Mouse (Mus musculus): ENCODE results near the gene Dctn1. TPM values are rescaled to one million over a fixed set of nuclear protein-coding genes. Genes with fewer than 3 reads are reported as not detected.

Gene Dctn1
- total RNA-seq, 2 experiments from 2014 or later = 360 to 362 TPM

DNA sequence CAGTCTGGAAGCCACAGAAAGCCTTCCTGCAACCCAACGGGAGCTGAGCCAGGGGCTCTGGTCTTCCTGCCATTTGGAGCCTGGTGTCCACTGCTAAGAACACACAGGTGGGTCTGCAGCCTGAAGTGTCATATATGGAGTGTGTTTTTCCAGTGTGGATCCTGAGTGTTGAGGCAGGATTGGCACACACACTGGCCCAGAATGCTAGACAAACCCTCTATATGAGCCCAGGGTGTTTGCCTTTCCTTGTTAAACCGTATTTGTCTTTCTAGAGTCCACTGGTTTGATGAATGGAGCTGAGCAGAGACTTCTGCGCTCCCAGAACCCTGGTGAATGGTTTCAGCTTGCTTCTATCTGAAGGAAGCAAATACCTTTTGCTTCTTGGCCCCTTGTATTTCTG, 54.1 kb downstream of the Dctn1 start, which contains the start of gene Slc4a5:
TSS of gene Slc4a5 (plus strand) at position 15 of the 400 bp plus-strand sequence.
- DNase-seq (ENCODE audit: low spot score in 2 of 2) = no peak

DNA sequence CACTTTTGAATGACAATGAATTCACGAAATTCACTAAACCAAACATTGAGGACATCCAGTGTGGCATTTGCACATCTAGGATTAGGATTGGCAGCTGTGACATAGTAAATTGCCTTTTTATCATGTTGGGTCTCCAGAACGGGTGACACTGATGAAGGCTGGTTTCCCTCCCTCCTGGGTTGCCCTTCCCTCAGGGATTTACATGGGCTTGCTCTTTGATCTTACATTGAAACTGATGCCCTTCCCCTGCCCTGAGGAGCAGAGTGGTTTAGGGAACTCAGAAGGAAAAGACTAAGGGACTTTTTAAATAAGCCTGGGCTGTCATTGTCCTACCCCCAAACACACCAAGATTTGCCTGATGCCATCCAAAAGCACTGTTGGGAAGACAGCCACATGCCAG, 65.8 kb downstream of the Dctn1 start:
- DNase-seq (ENCODE audit: low spot score in 2 of 2) = no peak

DNA sequence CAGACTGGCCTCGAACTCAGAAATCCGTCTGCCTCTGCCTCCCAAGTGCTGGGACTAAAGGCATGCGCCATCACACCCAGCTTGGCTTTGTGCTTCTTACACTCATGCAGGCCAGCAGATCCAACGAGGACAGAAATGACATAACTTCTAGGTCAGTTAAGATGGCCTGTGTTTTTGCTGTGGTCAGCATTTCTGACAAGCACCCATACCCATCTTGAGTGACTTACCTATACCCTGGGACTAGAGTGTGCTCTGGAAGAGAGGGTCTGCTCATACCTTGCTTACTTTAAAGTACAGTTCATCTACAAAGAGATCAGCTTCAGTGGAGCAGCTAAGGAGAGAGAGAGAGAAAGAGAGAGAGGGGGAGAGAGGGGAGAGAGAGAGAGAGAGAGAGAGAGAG, 67.6 kb downstream of the Dctn1 start:
- no peak for DNase-seq (ENCODE audit: low spot score in 2 of 2)

- DNase-seq (ENCODE audit: low spot score in 2 of 2) = no peak
These were observed 68.6 kb downstream of the Dctn1 start for GRCm38 (mm10) chr6:83234280-83234741.

DNA sequence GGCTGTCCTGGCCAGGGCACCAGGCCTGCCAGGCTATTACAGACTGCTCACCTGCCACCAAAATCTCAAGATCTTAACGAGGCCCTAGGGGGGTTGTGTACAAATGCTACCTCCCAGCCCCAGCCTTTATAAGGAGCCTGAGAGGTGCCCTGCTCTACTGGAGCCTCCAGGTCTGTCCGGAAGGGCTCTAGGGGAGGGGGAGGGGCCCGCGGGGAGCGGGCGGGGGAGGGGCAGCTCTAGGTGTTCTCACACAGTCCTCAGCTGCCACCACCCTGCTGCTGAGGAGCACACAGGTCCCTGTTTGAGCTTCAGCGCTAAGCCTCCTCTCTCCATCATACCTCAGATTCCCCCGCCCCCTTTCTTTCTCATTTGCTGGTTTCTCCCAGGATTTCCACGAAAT, 71.4 kb downstream of the Dctn1 start:
- no peak for DNase-seq (ENCODE audit: low spot score in 2 of 2)

DNA sequence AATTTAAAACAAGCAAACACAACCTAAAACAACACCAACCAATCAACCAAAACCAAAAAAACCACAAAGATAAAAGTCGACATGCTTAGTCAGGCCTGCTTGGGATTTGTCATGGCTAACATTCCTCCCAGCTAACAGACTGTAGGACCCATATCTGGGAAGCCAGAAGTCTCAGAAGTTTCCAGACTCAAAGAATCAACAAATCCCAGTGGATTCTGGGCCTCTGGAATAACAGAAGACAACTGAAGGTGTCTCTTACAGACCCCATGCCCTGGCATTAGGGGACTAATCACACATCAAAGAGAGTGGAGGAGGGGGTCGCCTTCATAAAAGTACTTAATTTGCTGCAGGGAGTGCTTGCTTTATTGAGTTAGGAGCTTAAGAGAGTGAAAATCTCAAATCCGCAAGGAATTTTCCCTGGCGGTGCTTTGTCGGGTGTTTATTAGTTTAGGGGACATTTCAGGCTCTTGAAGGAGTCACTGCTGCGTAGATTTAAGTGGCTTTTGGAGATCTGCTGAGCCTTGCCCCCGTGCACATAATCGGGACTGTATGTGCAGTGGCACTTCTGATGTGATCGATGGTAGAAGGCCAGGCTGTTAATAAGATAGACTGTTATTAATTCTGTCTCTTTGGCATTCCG, 78.8 kb downstream of the Dctn1 start:
- DNase-seq (ENCODE audit: low spot score in 2 of 2) = no peak

GRCm38 (mm10) chr6:83245134-83245533, 79.4 kb downstream of the Dctn1 start:
- DNase-seq (ENCODE audit: low spot score in 2 of 2) = peak; percentile 54 to 56

GRCm38 (mm10) chr6:83245997-83246396, 80.3 kb downstream of the Dctn1 start:
- no peak for DNase-seq (ENCODE audit: low spot score in 2 of 2)

DNA sequence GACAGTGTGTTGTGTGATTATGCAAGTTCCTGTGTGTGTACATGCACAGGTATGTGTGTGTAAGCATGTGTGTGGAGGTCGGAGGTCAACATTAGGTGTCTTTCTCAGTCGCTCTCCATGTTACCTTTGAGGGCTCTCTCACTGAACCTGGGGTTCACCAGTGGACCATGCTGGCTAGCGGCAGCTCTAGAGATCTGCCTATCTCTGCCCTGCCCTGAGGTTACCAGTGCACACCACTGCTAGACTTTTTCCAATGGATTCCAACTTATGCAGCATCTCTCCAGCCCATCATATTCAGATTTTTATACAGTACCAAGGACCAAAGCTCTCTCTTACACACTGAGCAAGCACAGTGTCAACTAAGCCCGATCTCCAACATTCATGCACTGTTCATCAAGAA, 81.0 kb downstream of the Dctn1 start:
- no peak for DNase-seq (ENCODE audit: low spot score in 2 of 2)

- no peak for DNase-seq (ENCODE audit: low spot score in 2 of 2)
These were observed 81.4 kb downstream of the Dctn1 start for GRCm38 (mm10) chr6:83247153-83247552.

Other genes starting within 250 kb of the Dctn1 start
- 10 to 100 TPM; 43.2 to 47.0 TPM for gene Sema4f, start 226.2 kb upstream of the Dctn1 start, total RNA-seq (2021)
- gene M1ap, start 219.0 kb upstream of the Dctn1 start, total RNA-seq (2021) = not detected
- 1 to 10 TPM; 1.6 to 2.4 TPM for gene Dok1, start 132.4 kb upstream of the Dctn1 start, total RNA-seq (2021)
- 1 to 10 TPM; 3.0 to 5.7 TPM for gene Loxl3, start 131.7 kb upstream of the Dctn1 start, total RNA-seq (2021)
- 100 to 1,000 TPM in 1 of 2 experiments, 10 to 100 TPM in 1; 92.7 to 115 TPM for gene Aup1, start 111.4 kb upstream of the Dctn1 start, total RNA-seq (2021)
- gene Htra2, start 110.6 kb upstream of the Dctn1 start, total RNA-seq (2021) = 10 to 100 TPM; 68.0 to 70.4 TPM
- gene Dqx1, start 108.1 kb upstream of the Dctn1 start, total RNA-seq (2021) = under 1 TPM; 0.37 to 0.54 TPM
- gene Tlx2, start 95.6 kb upstream of the Dctn1 start, total RNA-seq (2021) = not detected
- 10 to 100 TPM; 18.8 to 22.2 TPM for gene Pcgf1, start 88.1 kb upstream of the Dctn1 start, total RNA-seq (2021)
- gene Lbx2, start 79.6 kb upstream of the Dctn1 start, total RNA-seq (2021) = under 1 TPM; 0.42 to 0.46 TPM
- gene Ccdc142, start 64.3 kb upstream of the Dctn1 start, total RNA-seq (2021) = 10 to 100 TPM in 1 of 2 experiments, 1 to 10 TPM in 1; 5.9 to 12.0 TPM
- 1 to 10 TPM; 7.2 to 8.1 TPM for gene Gm42688, start 64.3 kb upstream of the Dctn1 start, total RNA-seq (2021)
- gene Mrpl53, start 56.9 kb upstream of the Dctn1 start, total RNA-seq (2021) = 10 to 100 TPM; 55.6 to 58.1 TPM
- 10 to 100 TPM; 27.7 to 30.3 TPM for gene Mogs, start 50.4 kb upstream of the Dctn1 start, total RNA-seq (2021)
- gene Wbp1, start 44.4 kb upstream of the Dctn1 start, total RNA-seq (2021) = 10 to 100 TPM; 68.6 to 72.7 TPM
- 10 to 100 TPM; 21.6 to 22.6 TPM for gene Ino80b, start 40.5 kb upstream of the Dctn1 start, total RNA-seq (2021)
- gene Rtkn, start 30.5 kb upstream of the Dctn1 start, total RNA-seq (2021) = 10 to 100 TPM; 36.2 to 36.5 TPM
- 10 to 100 TPM; 21.5 to 28.1 TPM for gene Wdr54, start 9.5 kb upstream of the Dctn1 start, total RNA-seq (2021)
- 10 to 100 TPM; 20.6 to 22.1 TPM for gene 1700003E16Rik, start 9.5 kb upstream of the Dctn1 start, total RNA-seq (2021)
- 1 to 10 TPM in 1 of 2 experiments, under 1 TPM in 1; 0.31 to 2.9 TPM for gene Slc4a5, start 53.9 kb downstream of the Dctn1 start, total RNA-seq (2021)
- gene Mthfd2, start 160.0 kb downstream of the Dctn1 start, total RNA-seq (2021) = 10 to 100 TPM; 10.3 to 11.3 TPM
- gene Mob1a, start 160.1 kb downstream of the Dctn1 start, total RNA-seq (2021) = 10 to 100 TPM; 24.2 to 25.0 TPM
- 10 to 100 TPM; 35.5 to 36.3 TPM for gene Bola3, start 183.2 kb downstream of the Dctn1 start, total RNA-seq (2021)